Mouse (Mus musculus): ENCODE measurements around the gene Prkca.
"Not testable (repeated sequence)": the region's sequence is repeated elsewhere in the genome, so short reads cannot be mapped to it uniquely, and the experiment has no call there.

Prkca gene

GRCm38 (mm10) chr11:108119785-108120184 lies 223.9 kb downstream of the Prkca start:
- DNase-seq (ENCODE audit: low spot score in 2 of 2) = no peak

DNA sequence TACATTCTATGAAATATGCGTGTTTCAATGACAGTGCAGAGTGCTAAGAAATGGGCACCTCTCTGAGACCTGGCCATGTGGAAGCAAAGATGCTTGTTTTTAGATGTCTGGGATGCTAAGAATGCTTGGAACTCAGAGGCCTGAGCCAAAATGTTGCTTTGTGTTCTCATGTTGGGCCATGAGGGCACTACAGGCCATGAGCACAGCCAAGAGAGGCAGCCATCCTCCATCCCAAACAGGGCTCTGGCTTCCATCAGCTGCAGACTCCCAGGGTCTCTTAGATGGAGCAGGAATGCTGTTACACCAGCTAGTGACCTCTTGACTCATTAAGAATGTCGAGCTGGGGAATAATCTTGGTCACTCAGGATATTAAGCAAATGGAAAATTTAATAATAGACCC lies 224.9 kb downstream of the Prkca start:
- DNase-seq (ENCODE audit: low spot score in 2 of 2) = no peak

DNA sequence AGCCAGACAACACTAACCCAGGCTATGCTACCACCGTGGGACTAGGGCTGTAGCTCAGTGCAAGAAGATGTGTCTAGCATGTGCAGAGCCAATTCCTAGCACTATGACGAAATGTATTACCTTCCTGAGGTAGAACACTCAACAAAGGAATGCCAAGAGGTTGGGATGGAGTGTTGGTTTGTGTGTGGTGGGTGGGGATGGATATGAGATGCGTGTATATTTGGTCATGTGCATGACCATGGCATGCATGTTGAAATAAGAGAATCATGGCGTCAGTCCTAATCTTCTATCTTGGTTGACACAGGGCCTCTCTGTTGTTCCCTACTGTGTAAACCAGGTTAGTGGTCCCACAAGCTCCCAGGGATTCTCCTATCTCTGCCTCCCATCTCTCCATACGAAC lies 225.5 kb downstream of the Prkca start:
- DNase-seq (ENCODE audit: low spot score in 2 of 2) = no peak

DNA sequence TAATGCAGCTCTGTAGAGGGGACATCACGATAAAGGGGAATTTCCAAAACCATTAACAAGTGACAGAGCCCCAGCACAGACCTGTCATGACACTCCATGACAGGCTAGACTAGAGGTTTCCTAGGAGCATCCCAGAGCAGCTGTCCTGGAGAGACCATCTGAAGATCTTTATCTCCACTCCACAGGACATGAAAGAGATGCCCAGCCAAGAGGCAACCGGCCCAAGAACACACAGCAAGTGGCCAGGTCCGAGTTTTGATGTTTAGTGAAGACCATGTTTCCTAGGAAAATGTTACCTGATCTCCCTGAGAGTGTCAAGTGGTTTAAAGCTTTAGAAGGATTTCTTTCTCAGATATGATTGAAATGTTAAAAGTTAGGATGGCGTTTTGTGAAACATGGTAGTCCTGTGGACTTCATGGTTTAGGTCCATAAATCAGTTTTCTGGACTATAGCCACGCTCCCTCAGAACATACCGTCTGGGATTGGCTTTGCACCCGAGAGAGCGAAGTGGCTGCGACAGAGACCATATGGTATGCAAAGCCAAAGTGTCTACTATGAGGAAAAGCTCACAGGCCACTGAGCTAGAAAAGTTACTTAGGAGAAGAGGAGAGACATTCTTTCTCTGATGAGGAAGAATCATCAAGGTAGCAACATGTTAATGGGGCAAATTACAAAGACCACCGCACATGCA lies 226.2 kb downstream of the Prkca start:
- no peak for DNase-seq (ENCODE audit: low spot score in 2 of 2)

- no peak for DNase-seq (ENCODE audit: low spot score in 2 of 2)
Measured at GRCm38 (mm10) chr11:108114091-108114490, 229.6 kb downstream of the Prkca start.

GRCm38 (mm10) chr11:108112437-108112836 lies 231.3 kb downstream of the Prkca start:
- no peak for DNase-seq (ENCODE audit: low spot score in 2 of 2)

DNA sequence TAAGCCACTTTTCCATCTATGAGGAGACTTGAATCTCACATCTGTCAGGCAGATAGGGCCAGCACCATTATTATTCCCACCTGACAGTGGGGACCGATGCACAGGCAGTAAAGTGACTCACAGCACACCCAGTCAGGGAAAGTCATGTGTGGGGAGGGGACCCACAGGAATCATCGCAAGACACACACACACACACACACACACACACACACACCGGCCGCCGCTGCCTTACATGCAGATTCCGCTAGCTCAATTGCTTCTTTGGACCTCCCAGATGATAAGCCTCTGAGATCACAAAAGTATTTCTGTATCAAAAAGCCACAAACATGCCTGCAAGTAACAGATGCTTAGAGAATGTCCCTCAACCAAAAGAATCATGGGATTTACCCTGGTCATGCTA lies 239.6 kb downstream of the Prkca start:
- no peak for DNase-seq (ENCODE audit: low spot score in 2 of 2)

DNA sequence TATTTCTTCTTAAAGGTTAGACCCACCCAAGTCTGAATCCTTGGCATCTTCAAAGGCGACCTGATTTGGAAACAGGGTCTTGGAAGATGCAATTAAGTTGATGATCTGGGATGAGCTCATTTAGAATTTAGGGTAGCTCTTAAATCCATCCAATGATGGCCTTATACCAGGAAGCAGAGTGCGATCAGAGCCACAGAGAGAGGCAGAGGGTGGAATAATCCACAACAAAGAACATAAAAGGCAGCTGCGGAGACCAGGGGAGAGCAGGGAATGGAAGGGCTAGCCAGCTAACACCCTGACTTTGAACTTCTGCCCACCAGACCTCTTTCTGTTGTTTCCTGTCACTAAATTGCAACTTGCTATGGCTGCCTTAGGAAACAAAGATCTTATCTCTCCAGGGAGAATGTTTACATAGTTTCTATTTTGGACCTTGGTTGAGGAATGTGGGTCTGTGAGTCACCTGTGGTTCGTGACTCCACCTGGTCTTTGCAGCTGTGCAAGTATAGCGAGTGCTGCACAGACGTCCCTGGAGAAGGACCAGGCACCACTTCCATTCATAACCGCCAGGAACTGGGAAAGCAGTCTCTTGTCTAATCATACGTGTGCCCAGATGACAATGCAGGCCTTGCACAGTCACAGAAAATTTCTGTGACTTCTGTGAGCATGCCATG lies 242.3 kb downstream of the Prkca start:
- no peak for DNase-seq (ENCODE audit: low spot score in 2 of 2)

DNA sequence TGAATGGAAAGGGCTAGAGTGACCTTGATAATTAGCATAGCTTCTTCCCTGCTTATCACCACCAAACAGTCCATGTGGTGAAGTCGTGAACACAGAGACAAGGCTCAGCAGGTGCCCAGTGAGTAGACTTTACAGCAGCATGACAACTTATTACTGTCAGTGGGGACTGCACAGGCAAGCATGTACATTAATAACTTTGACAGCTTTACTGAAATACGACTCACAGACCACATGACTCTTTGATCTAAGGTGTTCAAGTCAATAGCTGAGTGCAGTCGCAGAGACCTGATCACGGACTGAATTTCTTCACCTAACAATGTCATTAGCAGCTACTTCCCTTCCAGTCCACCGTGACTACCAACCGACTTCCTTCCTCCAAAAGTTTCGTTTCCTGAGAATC lies 245.4 kb downstream of the Prkca start:
- DNase-seq (ENCODE audit: low spot score in 2 of 2) = no peak

- DNase-seq (ENCODE audit: low spot score in 2 of 2) = no peak
Measured at GRCm38 (mm10) chr11:108094796-108095195, 248.9 kb downstream of the Prkca start.

- DNase-seq (ENCODE audit: low spot score in 2 of 2) = no peak
Measured at GRCm38 (mm10) chr11:108093248-108093647, 250.5 kb downstream of the Prkca start.

DNA sequence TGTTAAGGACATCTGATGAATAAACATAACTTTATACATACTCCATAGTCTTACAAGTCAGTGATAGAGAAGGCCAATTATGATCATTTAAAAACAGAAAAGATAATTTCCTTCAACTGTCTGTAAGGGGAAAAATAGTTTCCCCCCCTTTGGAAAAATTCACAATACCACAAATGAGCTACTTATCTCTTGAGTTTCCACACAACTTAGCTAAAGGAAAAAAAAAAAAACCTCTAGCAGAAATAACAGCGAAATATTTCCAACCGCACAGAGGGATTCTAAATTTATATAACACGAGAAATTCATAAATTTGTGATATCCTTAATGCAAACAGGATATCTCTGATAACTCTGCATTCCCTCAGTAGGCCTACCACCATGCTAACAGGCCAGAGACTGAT lies 252.5 kb downstream of the Prkca start:
- DNase-seq (ENCODE audit: low spot score in 2 of 2) = no peak

DNA sequence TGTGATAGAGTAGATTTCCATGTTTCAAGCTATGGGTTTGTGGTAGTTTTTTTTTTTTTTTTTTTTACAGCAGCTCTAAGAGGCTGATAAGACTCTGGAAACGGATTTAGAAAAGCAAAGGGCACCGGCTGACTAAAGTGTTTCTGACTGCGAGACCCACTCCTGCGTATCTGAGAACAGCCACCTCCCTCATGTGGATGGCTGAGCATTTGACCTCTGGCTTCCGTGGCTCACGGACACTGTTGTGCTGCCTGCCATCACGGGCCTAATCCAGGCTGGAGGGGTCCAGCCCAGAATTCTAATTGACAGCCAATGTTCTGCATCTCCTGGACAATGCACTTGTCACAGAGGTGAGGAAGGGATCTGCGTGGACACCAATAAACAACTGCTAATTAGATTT lies 253.0 kb downstream of the Prkca start:
- DNase-seq (ENCODE audit: low spot score in 2 of 2) = no peak

- no peak for DNase-seq (ENCODE audit: low spot score in 2 of 2)
Measured at GRCm38 (mm10) chr11:108088063-108088462, 255.7 kb downstream of the Prkca start.

- DNase-seq (ENCODE audit: low spot score in 2 of 2) = not testable (repeated sequence)
Measured at GRCm38 (mm10) chr11:108087105-108087700, 256.5 kb downstream of the Prkca start.

GRCm38 (mm10) chr11:108082673-108083072 lies 261.1 kb downstream of the Prkca start:
- DNase-seq (ENCODE audit: low spot score in 2 of 2) = no peak

DNA sequence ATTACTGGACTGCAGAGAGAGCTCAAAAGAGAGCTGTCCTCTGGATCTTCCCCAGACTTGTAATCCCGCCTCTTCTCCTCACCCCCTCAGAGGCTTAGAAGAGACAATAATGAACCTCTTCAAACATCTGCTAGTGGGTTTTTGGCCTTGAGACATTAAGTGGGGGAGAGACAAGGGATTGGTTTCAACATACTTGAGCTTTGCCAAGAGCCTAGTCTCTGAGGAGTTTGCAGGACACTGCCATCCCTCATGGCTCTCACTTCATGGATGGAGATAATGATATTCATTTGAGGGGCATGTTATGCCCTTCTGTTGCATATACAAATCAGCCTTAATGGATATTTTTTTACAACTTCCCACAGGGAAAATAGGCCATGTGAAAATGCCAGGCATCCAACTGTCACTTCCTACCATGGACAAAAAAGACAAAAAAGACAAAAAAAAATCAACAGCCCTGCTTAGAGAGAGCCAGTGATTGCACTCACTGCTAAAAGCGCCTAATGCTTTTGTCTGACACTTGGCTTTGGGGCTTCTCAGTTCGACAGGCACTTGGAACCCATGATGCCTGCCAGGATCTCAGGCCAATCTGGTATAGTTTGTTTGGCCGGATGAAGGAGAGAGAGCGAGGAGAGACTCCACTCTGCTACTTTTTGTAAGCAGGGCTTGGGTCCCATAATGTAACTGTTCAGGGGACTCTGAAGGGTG lies 263.6 kb downstream of the Prkca start:
- DNase-seq (ENCODE audit: low spot score in 2 of 2) = no peak

GRCm38 (mm10) chr11:108079454-108079853 lies 264.3 kb downstream of the Prkca start:
- DNase-seq (ENCODE audit: low spot score in 2 of 2) = no peak

DNA sequence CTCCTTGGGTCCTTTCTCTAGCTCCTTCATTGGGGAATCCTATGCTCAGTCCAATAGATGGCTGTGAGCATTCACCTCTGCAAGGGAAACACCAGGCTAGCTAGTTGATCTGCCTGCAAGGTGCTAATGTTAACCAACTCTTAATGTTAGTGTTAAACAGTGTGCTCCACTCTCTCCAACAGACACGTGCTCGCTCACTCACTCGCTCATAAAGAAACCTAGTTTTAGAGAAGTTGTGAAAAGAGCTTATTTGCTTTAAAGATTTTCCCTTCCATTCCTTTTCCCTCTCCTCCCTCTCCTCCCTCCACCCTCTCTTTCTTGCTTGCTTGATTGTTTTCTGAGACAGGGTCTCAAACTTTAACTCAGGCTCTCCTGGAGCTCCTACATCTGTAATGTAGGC lies 266.2 kb downstream of the Prkca start:
- DNase-seq (ENCODE audit: low spot score in 2 of 2) = no peak

GRCm38 (mm10) chr11:108072606-108073243 lies 271.0 kb downstream of the Prkca start:
- DNase-seq (ENCODE audit: low spot score in 2 of 2) = no peak

- no peak for DNase-seq (ENCODE audit: low spot score in 2 of 2)
Measured at GRCm38 (mm10) chr11:108071230-108071629, 272.5 kb downstream of the Prkca start.

- no peak for DNase-seq (ENCODE audit: low spot score in 2 of 2)
Measured at GRCm38 (mm10) chr11:108070038-108070437, 273.7 kb downstream of the Prkca start.
